In genomic region chr5:20940696-20941095, GRCm38 (mm10) we compare ENCODE assay signal across 12 mouse cellular contexts. TPM values are rescaled to one million over a fixed set of nuclear protein-coding genes. Genes with fewer than 3 reads are reported as not detected.
DNase-seq lines count a peak whose midpoint lies in the region; ATAC-seq and TF ChIP-seq lines count a peak whose summit lies in the region.
"Had no signal": no experiment of that assay in that cellular context is flagged by ENCODE, and none has a peak within 500 bp of the region (broad histone marks: within the 10 kb centered on the region; RNA-seq: fewer than 3 reads in every experiment).

No protein-coding gene starts in this region.

- WGBS in heart, embryonic 10.5 days: 65% methylated on average over 4 of the region's 4 CpGs
- WGBS in spleen, adult 2 months: 48% methylated on average over 4 of the region's 4 CpGs
- WGBS in heart, embryonic 15.5 days: 48% methylated on average over 4 of the region's 4 CpGs

- peak overlapping the region; percentile 19; the same call in 1 of the 2 replicates for H3K9ac ChIP-seq in heart, embryonic 15.5 days
- H3K9ac ChIP-seq: hindbrain, embryonic 12.5 days; lung, embryonic 15.5 days had no signal

- no peaks in the 10 kb centered on the region for H3K27me3 ChIP-seq in heart, embryonic 10.5 days (ENCODE audit: insufficient read depth, poor library complexity, severe bottlenecking)
- H3K27me3 ChIP-seq in spleen, adult 2 months (ENCODE audit: control insufficient read depth, insufficient read depth, low read length): no peaks in the 10 kb centered on the region
- H3K27me3 ChIP-seq in heart, embryonic 15.5 days: no peaks in the 10 kb centered on the region
- H3K27me3 ChIP-seq: hindbrain, embryonic 12.5 days; lung, embryonic 15.5 days had no signal

- peak; percentile 36 for ATAC-seq in heart, embryonic 15.5 days (replicated peaks; ENCODE audit: insufficient number of reproducible peaks, insufficient read depth, low FRiP score, low read depth)
- ATAC-seq in megakaryocyte-erythroid progenitor cell, adult 5-6 weeks (replicated peaks; ENCODE audit: low FRiP score, low TSS enrichment, poor library complexity, severe bottlenecking): peak; percentile 17

- no peak for TF ChIP-seq CTCF in spleen, adult 2 months (IDR thresholded peaks at IDR 0.05; ENCODE audit: extremely low read depth, insufficient read depth, insufficient read length, insufficient replicate concordance)

- no peak for DNase-seq in heart, embryonic 10.5 days (ENCODE audit: low spot score)
- DNase-seq in heart, postnatal 4 days: no peak
- no peak for DNase-seq in spleen, adult 2 months (ENCODE audit: low read depth in 1 of 2, low spot score in 2 of 2)
- no peak for DNase-seq in spleen, postnatal 10 days (ENCODE audit: low spot score in 2 of 2)
- DNase-seq in thymus, postnatal 14 days: no peak
- no peak for DNase-seq in neural tube, embryonic 10.5 days (ENCODE audit: extremely low spot score, low spot score)
- DNase-seq: gastrocnemius, postnatal 10 days; midbrain, embryonic 14.5 days had no signal

- no peaks in the 10 kb centered on the region for H3K36me3 ChIP-seq in heart, embryonic 10.5 days
- no peaks in the 10 kb centered on the region for H3K36me3 ChIP-seq in spleen, adult 2 months (ENCODE audit: control insufficient read depth, insufficient read depth, low read length)
- no peaks in the 10 kb centered on the region for H3K36me3 ChIP-seq in heart, embryonic 15.5 days
- H3K36me3 ChIP-seq: hindbrain, embryonic 12.5 days; lung, embryonic 15.5 days had no signal

- no peak overlapping the region for H3K4me3 ChIP-seq in heart, embryonic 10.5 days
- H3K4me3 ChIP-seq in spleen, adult 2 months (ENCODE audit: extremely low read depth, insufficient read depth, insufficient read length): no peak overlapping the region
- H3K4me3 ChIP-seq in heart, embryonic 15.5 days: no peak overlapping the region
- H3K4me3 ChIP-seq: hindbrain, embryonic 12.5 days; lung, embryonic 15.5 days had no signal

- no peak for TF ChIP-seq POLR2A in spleen, adult 2 months (IDR thresholded peaks at IDR 0.05; ENCODE audit: low read depth, low read length)

- no peaks in the 10 kb centered on the region for H3K9me3 ChIP-seq in heart, embryonic 10.5 days
- no peaks in the 10 kb centered on the region for H3K9me3 ChIP-seq in heart, embryonic 15.5 days (replicated peaks)
- H3K9me3 ChIP-seq: hindbrain, embryonic 12.5 days; lung, embryonic 15.5 days had no signal

- peaks cover 50% of the 10 kb centered on the region for H3K4me1 ChIP-seq in heart, embryonic 10.5 days
- H3K4me1 ChIP-seq in spleen, adult 2 months (ENCODE audit: control insufficient read depth, insufficient read depth, insufficient read length): peaks cover 44% of the 10 kb centered on the region
- H3K4me1 ChIP-seq in heart, embryonic 15.5 days (replicated peaks): peaks cover 61% of the 10 kb centered on the region

- H3K4me2 ChIP-seq in heart, embryonic 15.5 days: peak overlapping the region; percentile 22; the same call in 1 of the 2 replicates
- H3K4me2 ChIP-seq: hindbrain, embryonic 12.5 days; lung, embryonic 15.5 days had no signal

- H3K27ac ChIP-seq in heart, embryonic 10.5 days: peak overlapping the region; percentile 79; the same call in 1 of the 2 replicates
- peak overlapping the region; percentile 36; the same call in 1 of the 2 replicates for H3K27ac ChIP-seq in spleen, adult 2 months (ENCODE audit: insufficient read depth, low read length)
- peak overlapping the region; percentile 87 for H3K27ac ChIP-seq in heart, embryonic 15.5 days
- H3K27ac ChIP-seq: hindbrain, embryonic 12.5 days; lung, embryonic 15.5 days had no signal

RNA-seq across cellular contexts. Expression of gene Rsbn1l, which starts 15.5 kb away (rescaled TPM):
- 5.1 and 5.2 TPM in 2 replicates for polyA plus RNA-seq in heart, embryonic 10.5 days (2016; fragmentation: Nextera tagmentation; extraction: Ambion mirVana)
- 10 to 100 TPM; 21.0 to 21.1 TPM for total RNA-seq in heart, postnatal 4 days (2021)
- polyA plus RNA-seq in spleen, adult 2 months (2012; rRNA removed): 6.1 and 7.4 TPM in 2 replicates
- 5.6 and 6.4 TPM in 2 replicates for polyA plus RNA-seq in heart, embryonic 15.5 days (2015; fragmentation: Nextera tagmentation; extraction: Ambion mirVana)
- total RNA-seq in megakaryocyte-erythroid progenitor cell, adult 5-6 weeks (2014; fragmentation: Nextera tagmentation): 30.6 and 43.0 TPM in 2 replicates
- total RNA-seq in megakaryocyte-erythroid progenitor cell, adult 5-6 weeks (2017): 26.7 and 33.0 TPM in 2 replicates

RNA-seq across cellular contexts. Expression of gene Tmem60, which starts 58.7 kb away (rescaled TPM):
- 53.1 and 53.7 TPM in 2 replicates for polyA plus RNA-seq in heart, embryonic 10.5 days (2016; fragmentation: Nextera tagmentation; extraction: Ambion mirVana)
- 10 to 100 TPM; 22.0 to 22.4 TPM for total RNA-seq in heart, postnatal 4 days (2021)
- 4.5 and 5.2 TPM in 2 replicates for polyA plus RNA-seq in spleen, adult 2 months (2012; rRNA removed)
- polyA plus RNA-seq in heart, embryonic 15.5 days (2015; fragmentation: Nextera tagmentation; extraction: Ambion mirVana): 45.3 and 47.6 TPM in 2 replicates
- 21.3 and 29.1 TPM in 2 replicates for total RNA-seq in megakaryocyte-erythroid progenitor cell, adult 5-6 weeks (2014; fragmentation: Nextera tagmentation)
- total RNA-seq in megakaryocyte-erythroid progenitor cell, adult 5-6 weeks (2017): 15.4 and 21.5 TPM in 2 replicates

RNA-seq across cellular contexts. Expression of gene Phtf2, which starts 58.8 kb away (rescaled TPM):
- 27.7 and 45.6 TPM in 2 replicates for polyA plus RNA-seq in heart, embryonic 10.5 days (2016; fragmentation: Nextera tagmentation; extraction: Ambion mirVana)
- total RNA-seq in heart, postnatal 4 days (2021): 10 to 100 TPM; 61.0 to 66.1 TPM
- polyA plus RNA-seq in spleen, adult 2 months (2012; rRNA removed): 2.2 and 2.3 TPM in 2 replicates
- polyA plus RNA-seq in heart, embryonic 15.5 days (2015; fragmentation: Nextera tagmentation; extraction: Ambion mirVana): 31.2 and 32.9 TPM in 2 replicates
- 20.2 and 24.6 TPM in 2 replicates for total RNA-seq in megakaryocyte-erythroid progenitor cell, adult 5-6 weeks (2014; fragmentation: Nextera tagmentation)
- total RNA-seq in megakaryocyte-erythroid progenitor cell, adult 5-6 weeks (2017): 31.2 and 36.4 TPM in 2 replicates

Comparison
In these comparisons a context has a peak if more than half of its experiments do, and no peak if none do; other contexts are left out.
1. H3K27ac ChIP-seq: peak in every context shown above with its lines; median percentile 87 in heart, embryonic 15.5 days; 79 in heart, embryonic 10.5 days; 36 in spleen, adult 2 months.